Mouse (Mus musculus) brain, embryonic 18.5 days (tissue): ENCODE data around the gene Muc3.
A peak's percentile ranks its signal among the peaks of the same experiment; 100 is the strongest.
"Not testable (repeated sequence)": the region's sequence is repeated elsewhere in the genome, so short reads cannot be mapped to it uniquely, and the experiment has no call there.

Experiments
- DNase-seq: peaks from one replicate; pipeline ENCODE4 v3.0.0-alpha.2; 2012; ENCODE audit warnings: low read depth, low spot score

Gene Muc3

DNA sequence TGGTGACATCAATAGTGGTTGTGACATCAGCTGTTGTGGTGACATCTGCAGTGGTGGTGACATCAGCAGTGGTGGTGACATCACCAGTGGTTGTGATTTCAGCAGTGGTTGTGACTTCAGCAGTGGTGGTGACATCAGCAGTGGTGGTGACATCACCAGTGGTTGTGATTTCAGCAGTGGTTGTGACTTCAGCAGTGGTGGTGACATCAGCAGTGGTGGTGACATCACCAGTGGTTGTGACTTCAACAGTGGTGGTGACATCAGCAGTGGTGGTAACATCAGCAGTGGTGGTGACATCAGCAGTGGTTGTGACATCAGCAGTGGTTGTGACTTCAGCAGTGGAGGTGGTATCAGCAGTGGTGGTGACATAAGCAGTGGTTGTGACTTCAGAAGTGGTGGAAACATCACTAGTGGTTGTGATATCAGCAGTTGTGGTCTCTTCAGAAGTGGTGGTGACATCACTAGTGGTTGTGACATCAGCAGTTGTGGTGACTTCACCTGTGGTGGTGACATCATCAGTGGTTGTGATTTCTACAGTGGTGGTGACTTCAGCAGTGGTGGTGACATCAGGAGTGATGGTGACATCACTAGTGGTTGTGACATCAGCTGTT lies at the start of gene Muc3:
Gene Muc3 (minus strand): TSS at position 51 of the 611 bp plus-strand sequence.
- not testable (repeated sequence) for DNase-seq

DNA sequence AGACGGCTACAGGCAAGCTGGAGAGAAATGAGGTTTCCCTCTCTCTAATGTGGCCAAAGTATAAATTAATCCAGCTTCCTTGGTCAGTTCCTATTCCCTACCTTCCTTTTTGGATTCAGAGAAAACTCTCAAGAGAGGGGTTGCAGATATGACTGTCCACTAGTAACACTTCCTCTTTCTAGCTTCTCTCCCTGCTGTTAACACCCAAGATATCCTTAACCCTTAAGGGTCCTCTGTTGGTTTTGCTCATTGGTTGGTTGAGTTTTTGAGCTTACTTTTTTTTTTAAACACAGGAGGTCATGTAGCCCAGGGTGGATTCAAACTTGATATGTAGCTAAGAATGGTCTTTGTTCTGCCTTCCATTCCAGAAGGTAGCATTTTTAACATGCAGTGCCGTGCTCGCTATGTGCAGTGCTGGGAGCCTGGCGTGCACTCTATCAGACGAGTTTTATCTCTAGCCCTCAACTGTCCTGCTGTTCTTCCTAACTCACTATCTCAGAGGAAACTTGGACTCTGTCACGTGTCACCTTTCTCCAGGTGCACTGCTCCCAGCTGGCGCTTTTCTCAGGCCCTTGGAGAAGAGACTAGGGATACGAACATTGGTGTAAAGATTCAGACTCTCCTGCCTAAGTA lies 45.5 kb upstream of the Muc3 start:
- no peak for DNase-seq

DNA sequence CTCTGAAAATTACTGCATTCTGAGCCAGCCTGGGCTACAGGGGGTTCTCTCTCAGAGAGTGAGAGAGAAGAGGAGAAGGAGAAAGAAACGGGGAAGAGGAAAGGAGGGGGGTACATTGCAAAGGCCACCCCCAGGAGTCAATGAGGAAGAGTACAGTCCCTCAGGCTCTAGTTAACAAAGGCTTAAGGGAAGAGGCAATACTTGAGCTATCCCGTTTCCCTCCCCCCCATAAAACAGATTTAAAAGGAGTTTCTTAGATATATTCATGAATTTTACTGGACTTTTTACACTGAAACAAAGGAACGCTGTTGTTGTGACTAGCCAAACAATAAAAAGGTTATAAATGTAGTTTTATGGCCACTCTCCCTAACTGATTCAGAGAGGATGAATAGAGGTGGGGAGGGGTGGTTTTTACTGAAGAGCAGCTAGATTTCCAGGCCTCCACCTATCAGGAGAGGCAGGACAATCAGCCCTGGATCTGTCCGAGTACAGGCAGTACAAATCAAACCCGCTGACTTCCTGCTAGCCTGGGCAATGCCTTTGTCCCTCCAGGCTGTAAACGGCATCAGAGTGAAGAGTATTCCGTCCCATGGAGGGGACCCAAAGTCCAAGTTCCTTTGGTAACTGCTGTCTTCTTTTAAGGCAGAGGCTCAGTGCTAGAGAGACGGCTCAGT lies 44.3 kb upstream of the Muc3 start:
- no peak for DNase-seq

DNA sequence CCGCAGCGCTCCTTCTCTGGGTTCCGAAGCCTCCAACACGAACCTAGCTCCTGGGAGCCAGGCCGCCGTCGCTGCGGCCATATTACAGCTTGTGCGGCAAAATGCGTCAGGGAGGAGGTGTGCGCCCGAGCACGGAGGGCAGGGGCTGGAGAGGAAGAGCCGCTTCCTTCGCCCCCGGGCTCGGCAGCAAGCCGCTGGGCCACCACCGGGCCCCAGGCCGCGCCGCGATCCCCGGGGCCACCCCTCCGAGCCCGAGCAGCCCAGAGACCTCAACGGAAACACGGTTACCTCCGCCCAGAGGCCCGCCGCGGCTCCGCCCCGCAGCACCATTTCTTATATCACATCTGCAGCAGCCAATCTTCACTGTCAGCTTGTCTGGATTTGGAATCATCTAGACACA lies 40.2 kb upstream of the Muc3 start:
- no peak for DNase-seq

DNA sequence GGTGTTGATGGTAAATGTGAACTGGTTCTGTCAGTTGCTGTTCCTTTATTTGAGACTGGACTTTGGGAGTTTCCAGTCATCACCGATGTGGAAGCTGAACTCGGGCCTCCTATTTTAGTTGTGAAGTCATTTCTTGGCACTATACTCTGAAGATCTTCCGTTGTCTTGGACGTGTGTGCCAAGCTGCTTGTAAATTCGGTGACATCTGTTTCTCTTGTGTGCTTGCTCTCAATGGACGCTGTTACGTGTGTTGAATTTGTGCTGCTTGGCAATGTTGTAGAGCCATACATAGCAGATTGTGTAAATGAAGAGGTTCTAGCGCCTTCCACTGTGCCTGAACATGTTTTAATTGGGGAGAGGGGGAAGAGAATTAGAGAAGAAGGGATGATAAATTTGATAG lies 36.2 kb upstream of the Muc3 start:
- no peak for DNase-seq

DNA sequence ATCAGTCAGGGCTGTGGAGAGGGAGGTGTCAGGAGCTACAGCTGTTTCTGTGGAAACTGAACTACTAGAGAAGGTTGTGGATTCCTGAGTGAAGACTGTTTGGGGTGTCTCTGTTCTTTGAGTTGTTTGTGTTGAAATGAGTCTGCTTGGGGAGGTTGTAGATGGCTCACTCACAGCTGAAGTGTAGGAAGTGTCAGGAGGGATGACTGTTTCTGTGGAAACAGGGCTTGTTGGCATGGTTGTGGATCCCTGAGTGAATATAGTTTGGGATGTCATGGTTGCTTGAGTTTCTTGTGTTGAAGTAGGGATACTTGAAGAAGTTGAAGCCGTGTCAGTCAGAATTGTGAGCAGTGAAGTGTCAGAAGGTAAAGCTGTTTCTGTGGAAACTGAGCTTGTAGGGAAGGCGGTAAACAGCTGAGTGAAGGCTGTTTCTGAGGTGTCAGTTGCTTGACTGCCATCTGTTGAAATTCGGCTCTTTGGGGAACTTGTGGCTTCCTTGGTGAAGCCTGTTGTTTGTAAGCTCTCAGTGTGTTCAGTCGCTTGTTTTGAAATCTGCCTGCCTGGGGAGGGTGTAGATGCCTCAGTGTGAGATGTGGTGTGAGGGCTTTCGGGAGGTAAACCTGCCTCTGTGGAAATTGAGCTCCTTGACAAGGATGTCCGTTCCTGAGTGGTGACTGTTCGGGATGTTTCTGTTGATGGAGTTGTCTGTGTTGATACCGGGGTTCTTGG lies 30.7 kb upstream of the Muc3 start:
- DNase-seq = no peak

DNA sequence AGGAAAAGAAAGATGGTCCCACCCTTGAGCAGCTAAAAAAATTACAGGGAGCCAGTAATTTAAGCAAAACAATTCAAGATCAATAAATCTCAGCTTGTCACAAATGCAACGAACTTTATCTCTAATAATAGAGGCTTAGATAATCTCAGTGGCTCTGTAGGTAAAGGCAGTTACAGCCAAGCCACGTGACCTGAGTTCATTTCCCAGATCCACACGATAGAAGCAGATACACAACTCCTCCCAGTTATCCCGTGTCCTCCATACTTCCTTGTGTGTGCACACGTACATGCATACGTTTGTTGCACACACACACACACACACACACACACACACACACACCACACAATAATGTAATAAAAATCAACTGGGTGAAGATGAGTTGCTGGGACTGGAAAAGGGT lies 24.8 kb upstream of the Muc3 start:
- DNase-seq = no peak

DNA sequence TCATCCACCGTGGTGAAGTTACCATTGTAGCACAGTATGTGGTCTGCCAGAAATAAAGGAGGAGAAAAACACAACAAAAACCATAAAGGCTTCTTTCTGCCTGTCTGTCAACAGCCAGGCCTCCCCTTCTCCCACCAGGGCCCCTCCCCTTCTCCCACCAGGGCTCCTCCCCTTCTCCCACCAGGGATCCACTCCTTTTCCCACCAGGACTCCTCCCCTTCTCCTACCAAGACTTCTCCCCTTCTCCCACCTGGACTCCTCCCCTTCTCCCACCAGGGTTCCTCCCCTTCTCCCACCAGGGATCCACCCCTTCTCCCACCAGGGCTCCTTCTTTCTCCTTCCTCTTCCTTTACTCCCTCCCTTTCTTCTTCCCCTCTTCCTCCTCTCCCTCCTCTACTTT lies 23.5 kb upstream of the Muc3 start:
- DNase-seq = no peak

DNA sequence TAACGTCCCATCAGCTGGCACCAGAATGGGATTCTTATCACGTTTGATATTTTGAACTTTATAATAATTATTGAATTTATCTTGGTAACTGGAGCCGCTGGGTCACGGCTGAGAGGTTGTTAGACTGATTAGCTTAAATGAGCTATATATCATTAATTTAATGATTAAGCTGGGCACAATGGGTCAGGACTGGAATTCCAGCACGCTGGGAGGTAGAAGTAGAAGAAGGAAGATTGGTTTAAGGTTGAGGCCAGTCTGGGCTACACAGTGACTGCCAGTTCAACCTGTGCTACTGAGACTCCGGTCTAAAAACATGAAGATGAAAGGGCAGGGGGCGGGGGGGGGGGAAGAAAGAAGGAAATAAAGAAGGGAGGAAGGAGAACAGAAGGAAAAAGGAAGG lies 22.4 kb upstream of the Muc3 start:
- DNase-seq = no peak

DNA sequence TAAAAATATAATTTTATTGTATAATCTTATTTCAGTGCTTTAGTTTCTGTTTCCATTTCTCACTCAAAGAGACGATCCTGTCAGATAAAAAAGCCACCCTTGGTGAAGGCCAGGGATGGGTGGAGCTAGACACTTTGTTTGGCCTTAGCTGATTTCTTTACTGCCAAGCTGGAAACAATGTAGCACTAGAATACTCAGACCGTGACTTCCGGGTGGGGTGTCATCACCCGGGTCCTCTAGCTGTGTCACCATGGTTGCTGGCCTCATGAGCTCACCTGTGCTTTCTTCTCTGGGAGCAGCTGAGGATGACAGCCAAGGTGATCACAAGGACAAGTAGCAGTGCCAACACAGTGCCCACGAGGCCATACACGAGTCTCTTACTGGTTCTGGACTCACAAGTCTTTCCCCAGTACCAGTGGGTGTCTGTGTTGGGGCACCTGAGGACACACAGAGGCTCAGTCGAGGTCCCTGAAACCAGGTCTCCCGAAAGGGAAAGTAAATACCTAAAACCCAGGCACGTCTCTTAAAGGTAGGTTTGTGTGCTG lies 21.8 kb upstream of the Muc3 start:
- no peak for DNase-seq

DNA sequence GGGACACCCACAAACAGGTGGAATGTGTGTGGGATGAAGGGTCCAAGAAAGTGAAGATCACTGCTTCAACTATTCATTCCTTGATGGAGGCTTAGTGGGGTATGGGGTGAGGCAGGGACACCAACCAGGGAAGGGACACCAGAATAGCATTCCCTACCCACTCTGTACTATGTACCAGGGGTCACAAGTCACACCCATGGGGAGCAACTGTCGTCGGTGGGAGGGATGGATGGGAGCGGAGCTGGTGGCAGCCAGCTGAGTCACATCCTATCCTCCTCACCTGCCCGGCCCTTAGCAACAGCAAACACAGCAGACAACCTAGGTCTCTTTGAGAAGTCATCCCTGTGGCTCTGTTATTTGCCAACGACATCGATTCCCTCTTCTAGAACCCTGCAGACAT lies 18.4 kb upstream of the Muc3 start:
- no peak for DNase-seq

DNA sequence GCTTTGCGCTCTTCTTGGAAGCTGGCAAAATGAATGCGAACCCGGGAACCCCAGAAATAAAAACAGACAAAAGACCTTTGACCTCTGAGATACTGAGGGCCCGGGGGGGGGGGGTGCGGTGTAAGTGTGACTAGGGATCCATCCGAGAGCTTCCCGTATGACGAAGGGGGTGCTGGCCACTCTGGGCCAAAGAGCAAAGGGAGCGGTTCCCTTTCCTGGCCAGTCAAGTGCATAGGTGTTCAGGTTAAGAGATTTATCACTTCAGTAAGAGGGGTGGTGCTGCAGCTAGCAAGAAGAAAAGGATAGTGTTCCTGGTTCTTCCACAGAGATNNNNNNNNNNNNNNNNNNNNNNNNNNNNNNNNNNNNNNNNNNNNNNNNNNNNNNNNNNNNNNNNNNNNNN lies 16.9 kb upstream of the Muc3 start:
- no peak for DNase-seq

DNA sequence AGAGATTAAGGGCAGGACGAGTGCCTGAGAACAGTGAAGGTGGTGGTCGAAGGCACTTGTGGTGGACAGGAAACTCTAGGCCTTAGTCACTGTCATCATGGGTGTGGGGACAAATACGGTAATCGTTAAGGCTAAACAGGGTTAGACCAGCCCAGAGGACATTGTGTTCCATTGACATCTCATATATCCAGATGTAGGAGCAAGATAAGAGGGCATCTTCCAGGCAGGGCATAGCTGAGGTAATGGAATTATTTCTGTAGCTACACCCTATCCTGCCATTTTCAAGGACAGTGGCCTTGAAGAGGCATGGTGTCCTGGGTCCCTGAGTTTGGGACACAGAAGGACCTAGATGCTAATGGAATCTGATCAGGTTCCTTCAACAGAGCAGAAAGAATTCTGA lies 12.7 kb upstream of the Muc3 start:
- DNase-seq = no peak

DNA sequence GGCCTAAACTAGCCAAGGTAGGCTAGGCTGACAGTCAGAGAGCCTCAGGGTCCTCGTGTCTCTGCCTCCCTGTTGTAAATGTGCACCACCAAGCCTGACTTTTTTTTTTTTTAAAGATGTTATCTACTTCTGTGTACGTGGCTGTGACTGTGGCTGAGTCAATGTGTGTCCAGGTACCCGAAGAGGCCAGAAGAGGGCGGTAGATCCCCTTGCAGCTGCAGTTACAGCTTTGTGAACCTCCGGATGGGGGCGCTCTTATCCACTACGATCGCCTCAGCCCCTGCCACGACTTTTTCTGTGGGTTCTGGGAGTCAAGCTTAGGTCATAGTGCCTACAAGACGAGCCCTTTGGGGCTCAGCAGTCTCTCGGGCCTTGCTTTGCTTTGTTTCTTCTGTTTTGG lies 10.3 kb upstream of the Muc3 start:
- no peak for DNase-seq

DNA sequence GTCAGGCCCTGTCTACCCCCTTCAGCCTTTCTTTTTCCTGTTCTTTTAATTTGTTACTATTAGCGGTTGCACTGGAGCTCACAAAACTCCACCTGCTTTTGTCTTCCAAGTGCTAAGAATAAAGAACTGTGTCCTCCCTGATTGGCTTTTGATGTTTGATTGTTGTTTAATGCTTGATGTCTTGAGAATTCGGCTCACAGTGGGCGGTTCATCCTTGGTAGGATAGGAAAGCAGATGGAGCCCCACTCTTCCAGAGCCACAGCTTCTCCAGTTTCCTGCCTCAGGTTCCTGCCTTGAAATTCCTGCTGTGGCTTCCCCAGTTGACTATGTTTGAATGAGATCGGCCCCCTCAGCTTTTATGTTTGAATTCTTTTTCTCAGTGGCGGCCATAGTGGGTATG lies 4.2 kb upstream of the Muc3 start:
- no peak for DNase-seq

DNA sequence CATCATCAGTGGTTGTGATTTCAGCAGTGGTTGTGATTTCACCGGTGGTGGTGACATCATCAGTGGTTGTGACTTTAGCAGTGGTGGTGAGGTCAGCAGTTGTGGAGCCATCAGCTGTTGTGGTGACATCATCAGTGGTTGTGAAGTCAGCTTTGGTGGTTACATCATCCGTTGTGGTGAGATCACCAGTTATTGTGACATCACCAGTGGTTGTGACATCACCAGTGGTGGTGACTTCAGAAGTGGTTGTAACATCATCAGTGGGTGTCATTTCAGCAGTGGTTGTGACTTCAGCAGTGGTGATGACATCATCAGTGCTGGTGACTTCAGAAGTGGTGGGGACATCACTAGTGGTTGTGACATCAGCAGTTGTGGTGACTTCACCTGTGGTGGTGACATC lies 3.5 kb upstream of the Muc3 start:
- no peak for DNase-seq

DNA sequence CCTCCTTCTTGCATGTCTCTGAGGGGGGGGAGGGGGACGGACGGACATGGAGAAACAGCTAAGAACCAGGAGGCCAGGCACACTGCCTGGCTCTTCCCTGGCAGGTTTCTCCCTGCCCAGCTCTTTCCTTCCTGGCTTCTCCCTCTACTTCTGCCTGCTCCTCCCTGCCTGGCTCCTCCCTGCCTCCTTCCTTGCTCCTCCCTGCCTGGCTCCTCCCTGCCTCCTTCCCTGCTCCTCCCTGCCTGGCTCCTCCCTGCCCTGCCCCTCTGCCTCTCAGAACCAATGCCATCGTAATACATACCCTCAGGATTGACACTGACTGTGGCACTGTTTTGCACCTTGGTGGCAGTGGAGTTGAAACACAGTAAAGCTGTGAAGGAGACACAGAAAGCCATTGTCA lies 8.3 kb downstream of the Muc3 start:
- DNase-seq = no peak

DNA sequence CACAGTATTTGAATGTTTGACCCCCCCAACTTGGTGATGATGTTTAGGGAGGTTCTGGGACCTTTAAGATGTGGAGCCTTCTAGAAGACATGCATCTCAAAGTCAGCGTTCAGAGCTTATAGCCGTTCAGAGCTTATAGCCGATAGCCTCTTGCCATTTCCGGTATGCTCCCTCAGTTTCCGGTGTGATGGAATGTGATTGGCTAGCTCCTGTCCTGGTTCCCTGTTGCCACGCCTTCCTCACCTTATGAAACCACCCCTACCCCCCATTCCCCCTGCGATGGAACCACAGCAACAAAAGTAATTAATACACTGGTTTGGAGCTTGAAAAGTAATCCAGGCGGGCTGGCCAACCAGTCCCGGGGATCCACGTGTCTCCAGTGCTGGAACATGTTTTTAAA lies 10.1 kb downstream of the Muc3 start:
- no peak for DNase-seq

DNA sequence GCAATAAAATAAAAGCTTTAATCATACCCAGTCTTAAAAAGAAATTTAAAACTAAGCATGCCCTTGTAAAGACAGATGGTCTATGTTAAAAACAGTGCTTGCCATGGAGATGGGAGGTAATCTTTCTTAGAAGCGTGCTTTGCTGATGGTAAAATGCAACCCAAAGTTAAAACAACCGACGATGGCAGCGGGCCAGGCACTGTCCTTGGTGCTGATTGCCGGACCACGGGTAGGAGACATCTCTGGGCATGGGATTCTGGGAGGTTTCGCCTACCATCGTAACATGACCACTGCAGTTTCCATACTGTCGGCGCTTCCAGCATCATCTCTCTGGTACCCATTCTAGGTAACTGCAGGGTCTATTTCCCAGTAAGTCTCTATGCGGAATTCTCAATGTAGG lies 14.2 kb downstream of the Muc3 start:
- DNase-seq = no peak

DNA sequence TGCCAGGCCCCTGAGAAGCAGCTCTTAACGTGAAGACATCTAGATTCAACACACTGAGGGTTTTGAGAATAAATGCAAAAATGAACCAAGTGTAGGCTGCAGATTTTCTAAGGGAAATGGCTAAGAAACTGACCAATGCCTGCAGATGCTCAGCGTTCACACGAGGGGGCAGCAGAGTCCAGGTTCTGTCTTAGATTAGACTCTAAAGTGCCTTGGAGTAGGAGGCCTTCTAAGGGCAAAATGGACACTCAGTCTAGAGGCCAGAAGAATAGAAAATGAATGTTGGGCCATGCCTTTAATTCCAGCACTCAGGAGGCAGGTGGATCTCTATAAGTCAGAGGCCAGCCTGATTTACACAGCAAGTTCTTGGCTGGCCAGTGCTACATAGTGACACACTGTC lies 17.6 kb downstream of the Muc3 start:
- DNase-seq = peak; percentile 26

DNA sequence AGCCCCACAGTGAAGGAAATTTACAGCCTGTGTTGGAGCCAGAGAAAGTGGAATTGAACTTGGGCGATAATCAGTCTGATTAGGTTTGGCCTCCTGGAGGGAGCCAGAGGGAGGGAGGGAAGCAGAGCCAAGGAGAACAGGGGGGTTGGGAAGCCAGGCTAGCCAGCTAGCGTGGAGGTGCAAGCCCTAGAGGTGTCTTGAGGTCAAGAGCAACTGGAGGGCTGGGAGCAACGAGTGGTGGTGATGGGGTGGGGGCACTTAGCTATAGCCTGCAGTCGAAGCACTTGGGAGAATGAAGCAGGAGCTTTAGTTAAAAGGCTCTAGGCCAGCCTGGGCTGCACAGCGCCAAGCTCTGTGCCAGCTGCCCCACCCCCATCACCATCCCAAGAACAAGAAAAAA lies 19.8 kb downstream of the Muc3 start:
- no peak for DNase-seq

DNA sequence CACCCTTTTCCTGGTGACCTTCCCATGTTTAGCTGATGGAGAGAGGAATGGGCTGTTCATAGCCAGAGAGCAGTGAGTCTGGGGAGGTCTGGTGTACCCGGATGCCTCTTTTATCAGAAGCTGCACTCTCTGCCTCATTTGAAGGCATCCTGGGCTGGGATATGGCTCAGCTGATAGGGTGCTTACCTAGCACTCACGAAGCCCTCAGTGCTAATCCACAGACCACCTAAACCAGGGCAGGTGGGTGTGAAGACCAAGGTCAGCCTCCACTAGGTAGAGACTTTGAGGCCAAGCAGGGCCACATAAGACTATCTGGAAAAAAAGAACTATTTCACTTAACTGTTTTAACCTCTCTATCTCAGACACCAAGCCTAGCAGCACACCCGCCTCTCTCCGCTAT lies 25.6 kb downstream of the Muc3 start:
- no peak for DNase-seq
